Mouse (Mus musculus): ENCODE data around the gene Thnsl2. TPM values are rescaled to one million over a fixed set of nuclear protein-coding genes. Genes with fewer than 3 reads are reported as not detected.
A peak's percentile ranks its signal among the peaks of the same experiment; 100 is the strongest.

The Thnsl2 gene
- total RNA-seq (2021): 1 to 10 TPM; 3.4 to 4.1 TPM
- 6.0 and 6.1 TPM in 2 replicates for polyA plus RNA-seq (2012; rRNA removed)
- long read RNA-seq, partial matches to known transcripts: 1 of 2 reads
- long read RNA-seq, other reads (novel, unspliced or antisense): 0 of 2 reads

GRCm38 (mm10) chr6:71143894-71144455 lies at the start of gene Thnsl2:
Gene Thnsl2, minus strand, starts transcription at chr6:71144439.
- TF ChIP-seq CTCF (IDR thresholded peaks at IDR 0.05) (peak; percentile 72), POLR2A (IDR thresholded peaks at IDR 0.05; ENCODE audit: insufficient read depth, low read depth, low read length) (peak; percentile 86), EP300 (IDR thresholded peaks at IDR 0.05; ENCODE audit: insufficient read depth, low read depth, low read length) (no peak)
- Histone ChIP-seq H3K79me2 (replicated peaks; ENCODE audit: control insufficient read depth, insufficient read depth, low read length) (no peaks in the 10 kb centered on the region), H3K27ac (peak within 1 kb of the TSS; percentile 55), H3K27me3 (ENCODE audit: control insufficient read depth, insufficient read depth, low read length) (no peaks in the 10 kb centered on the region), H3K36me3 (ENCODE audit: control insufficient read depth, insufficient read depth, low read length) (no peaks in the 10 kb centered on the region), H3K9ac (ENCODE audit: low read depth, low read length) (peak within 1 kb of the TSS; percentile 89), H3K4me1 (ENCODE audit: control insufficient read depth, insufficient read depth, low read length) (peaks cover 6% of the 10 kb centered on the region), H3K4me3 (peak within 1 kb of the TSS; percentile 81)
- intact Hi-C loops (cut with DNase I): no loop called here
- peak; percentile 84 to 85 for DNase-seq
- WGBS: 1% methylated on average over 32 of the region's 32 CpGs

GRCm38 (mm10) chr6:71193151-71193740 lies 49.0 kb upstream of the Thnsl2 start:
- no peak for DNase-seq
- Histone ChIP-seq H3K79me2 (replicated peaks; ENCODE audit: control insufficient read depth, insufficient read depth, low read length) (no peaks in the 10 kb centered on the region), H3K9ac (ENCODE audit: low read depth, low read length) (no peak overlapping the region), H3K27ac (no peak overlapping the region), H3K27me3 (ENCODE audit: control insufficient read depth, insufficient read depth, low read length) (no peaks in the 10 kb centered on the region), H3K4me3 (no peak overlapping the region), H3K36me3 (ENCODE audit: control insufficient read depth, insufficient read depth, low read length) (no peaks in the 10 kb centered on the region), H3K4me1 (ENCODE audit: control insufficient read depth, insufficient read depth, low read length) (no peaks in the 10 kb centered on the region; the same call in 1 of the 2 replicates)
- intact Hi-C loops (cut with DNase I): no loop called here
- no peak for TF ChIP-seq POLR2A (IDR thresholded peaks at IDR 0.05; ENCODE audit: insufficient read depth, low read depth, low read length)
- TF ChIP-seq EP300 (IDR thresholded peaks at IDR 0.05; ENCODE audit: insufficient read depth, low read depth, low read length): no peak
- no peak for TF ChIP-seq CTCF (IDR thresholded peaks at IDR 0.05)
- WGBS: 77% methylated on average over 6 of the region's 6 CpGs

DNA sequence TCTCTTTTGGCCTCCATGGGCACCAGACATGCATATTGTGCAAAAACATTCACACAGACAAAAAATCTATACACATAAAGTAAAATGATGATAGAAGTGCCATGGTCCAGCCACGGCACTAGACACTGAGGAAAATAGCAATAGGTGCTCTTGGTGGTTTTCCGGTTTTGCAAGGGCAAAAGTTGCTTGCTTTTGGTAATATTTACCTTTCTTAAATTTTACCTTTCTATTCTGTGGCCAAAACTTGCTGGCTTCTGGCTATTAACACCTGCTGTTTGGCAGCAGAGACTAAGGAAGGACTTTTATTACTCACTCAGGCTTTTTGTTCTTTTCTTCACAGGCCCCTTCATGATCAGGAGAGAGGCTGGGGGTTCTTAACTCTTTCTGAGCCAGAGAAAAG lies 46.3 kb upstream of the Thnsl2 start:
- no peaks in the 10 kb centered on the region for H3K36me3 ChIP-seq (ENCODE audit: control insufficient read depth, insufficient read depth, low read length)
- no peak overlapping the region for H3K4me3 ChIP-seq
- H3K27me3 ChIP-seq (ENCODE audit: control insufficient read depth, insufficient read depth, low read length): no peaks in the 10 kb centered on the region
- intact Hi-C loops (cut with DNase I): no loop called here
- H3K27ac ChIP-seq: no peak overlapping the region
- WGBS: 95% methylated on average over 2 of the region's 2 CpGs
- no peak overlapping the region for H3K9ac ChIP-seq (ENCODE audit: low read depth, low read length)
- no peaks in the 10 kb centered on the region; the same call in 1 of the 2 replicates for H3K4me1 ChIP-seq (ENCODE audit: control insufficient read depth, insufficient read depth, low read length)
- DNase-seq: no peak
- no peaks in the 10 kb centered on the region for H3K79me2 ChIP-seq (replicated peaks; ENCODE audit: control insufficient read depth, insufficient read depth, low read length)
- no peak for TF ChIP-seq CTCF (IDR thresholded peaks at IDR 0.05)
- TF ChIP-seq EP300 (IDR thresholded peaks at IDR 0.05; ENCODE audit: insufficient read depth, low read depth, low read length): no peak
- TF ChIP-seq POLR2A (IDR thresholded peaks at IDR 0.05; ENCODE audit: insufficient read depth, low read depth, low read length): no peak

DNA sequence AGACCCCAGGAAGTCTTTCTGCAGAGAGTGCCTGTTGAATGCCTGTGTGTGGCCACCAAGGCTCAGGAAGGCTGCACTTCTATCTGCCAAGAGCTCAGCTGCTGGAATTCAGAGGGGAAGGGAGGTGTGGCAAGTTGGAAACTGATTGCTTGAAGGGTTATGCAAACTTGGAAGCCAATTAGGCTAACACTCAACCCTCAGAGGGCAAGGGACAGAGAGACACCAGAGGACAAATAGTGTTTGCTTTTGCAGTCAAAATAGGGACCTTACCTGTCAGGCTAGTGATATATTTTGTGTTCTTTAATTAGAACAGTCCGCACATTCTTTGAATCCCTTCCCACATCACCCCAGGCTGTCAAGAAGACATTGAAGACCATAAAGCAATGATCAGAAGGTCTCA lies 45.3 kb upstream of the Thnsl2 start:
- no peaks in the 10 kb centered on the region for H3K27me3 ChIP-seq (ENCODE audit: control insufficient read depth, insufficient read depth, low read length)
- no peak overlapping the region for H3K9ac ChIP-seq (ENCODE audit: low read depth, low read length)
- intact Hi-C loops (cut with DNase I): no loop called here
- TF ChIP-seq POLR2A (IDR thresholded peaks at IDR 0.05; ENCODE audit: insufficient read depth, low read depth, low read length): no peak
- TF ChIP-seq CTCF (IDR thresholded peaks at IDR 0.05): no peak
- TF ChIP-seq EP300 (IDR thresholded peaks at IDR 0.05; ENCODE audit: insufficient read depth, low read depth, low read length): no peak
- no peak overlapping the region for H3K27ac ChIP-seq
- no peak overlapping the region for H3K4me3 ChIP-seq
- H3K36me3 ChIP-seq (ENCODE audit: control insufficient read depth, insufficient read depth, low read length): no peaks in the 10 kb centered on the region
- no peaks in the 10 kb centered on the region; the same call in 1 of the 2 replicates for H3K4me1 ChIP-seq (ENCODE audit: control insufficient read depth, insufficient read depth, low read length)
- H3K79me2 ChIP-seq (replicated peaks; ENCODE audit: control insufficient read depth, insufficient read depth, low read length): no peaks in the 10 kb centered on the region
- WGBS: 55% methylated on average over 1 of the region's 1 CpGs
- no peak for DNase-seq

- no peak overlapping the region for H3K27ac ChIP-seq
- WGBS: 54% methylated on average over 7 of the region's 7 CpGs
- TF ChIP-seq EP300 (IDR thresholded peaks at IDR 0.05; ENCODE audit: insufficient read depth, low read depth, low read length) (no peak), CTCF (IDR thresholded peaks at IDR 0.05) (no peak), POLR2A (IDR thresholded peaks at IDR 0.05; ENCODE audit: insufficient read depth, low read depth, low read length) (no peak)
These were observed 40.8 kb upstream of the Thnsl2 start for GRCm38 (mm10) chr6:71184941-71185604.

More at GRCm38 (mm10) chr6:71184941-71185604, 40.8 kb upstream of the Thnsl2 start:
- DNase-seq: no peak
- Histone ChIP-seq H3K4me1 (ENCODE audit: control insufficient read depth, insufficient read depth, low read length) (no peaks in the 10 kb centered on the region; the same call in 1 of the 2 replicates), H3K36me3 (ENCODE audit: control insufficient read depth, insufficient read depth, low read length) (no peaks in the 10 kb centered on the region), H3K9ac (ENCODE audit: low read depth, low read length) (no peak overlapping the region), H3K27me3 (ENCODE audit: control insufficient read depth, insufficient read depth, low read length) (no peaks in the 10 kb centered on the region), H3K79me2 (replicated peaks; ENCODE audit: control insufficient read depth, insufficient read depth, low read length) (no peaks in the 10 kb centered on the region), H3K4me3 (no peak overlapping the region)
- intact Hi-C loops (cut with DNase I): no loop called here
